Mouse (Mus musculus) MEL (cell line): Measurements from ENCODE around the gene Thbs2.

Experiments used
- CHD2 ChIP-seq: IDR thresholded peaks from 2 replicates; pipeline ENCODE4 v1.6.1; 2011; ENCODE audit warnings: low read length, improper control_type of control experiment
- CTCF ChIP-seq, 3 experiments: IDR thresholded peaks in 2 of 3; conservative IDR thresholded peaks in 1 of 3; 2 replicates each; pipeline ENCODE4 v1.5.1; 2011 to 2012; ENCODE audit warnings: low read length in 3 of 3, low read depth in 2 of 3, mild to moderate bottlenecking in 2 of 3, improper control_type of control experiment in 1 of 3, inconsistent platforms in 1 of 3, mixed read lengths in 1 of 3, moderate library complexity in 1 of 3; ENCODE audit not compliant: control insufficient read depth in 1 of 3, insufficient read depth in 1 of 3, poor library complexity in 1 of 3, severe bottlenecking in 1 of 3
- E2F4 ChIP-seq: IDR thresholded peaks from 2 replicates; pipeline ENCODE4 v1.6.1; 2011; ENCODE audit warnings: low read depth, low read length, improper control_type of control experiment, borderline replicate concordance
- ELF1 ChIP-seq: IDR thresholded peaks from 2 replicates; pipeline ENCODE4 v1.6.1; 2014; ENCODE audit warnings: low read depth, mild to moderate bottlenecking, inconsistent platforms, low read length, improper control_type of control experiment, moderate library complexity
- EP300 ChIP-seq, 2 experiments: IDR thresholded peaks; 2 replicates each; pipeline ENCODE4 v1.6.1; 2011; ENCODE audit warnings: improper control_type of control experiment in 2 of 2, low read length in 2 of 2, low read depth in 1 of 2, mild to moderate bottlenecking in 1 of 2
- ETS1 ChIP-seq: IDR thresholded peaks from 2 replicates; pipeline ENCODE4 v1.6.1; 2012; ENCODE audit warnings: low read depth, mild to moderate bottlenecking, inconsistent platforms, low read length, improper control_type of control experiment, moderate library complexity
- MAFK ChIP-seq: IDR thresholded peaks from 2 replicates; pipeline ENCODE4 v1.6.1; 2011; ENCODE audit warnings: low read depth, mild to moderate bottlenecking, low read length, improper control_type of control experiment, borderline replicate concordance
- MAX ChIP-seq: IDR thresholded peaks from 2 replicates; pipeline ENCODE4 v1.6.1; 2011; ENCODE audit warnings: low read length, improper control_type of control experiment
- MXI1 ChIP-seq: IDR thresholded peaks from 2 replicates; pipeline ENCODE4 v1.6.1; 2011; ENCODE audit warnings: mild to moderate bottlenecking, low read depth, low read length, improper control_type of control experiment
- MYB ChIP-seq: IDR thresholded peaks from 2 replicates; pipeline ENCODE4 v1.6.1; 2011; ENCODE audit warnings: mild to moderate bottlenecking, low read depth, low read length, improper control_type of control experiment
- POLR2A ChIP-seq, 2 experiments: IDR thresholded peaks; 2 replicates each; pipeline ENCODE4 v1.6.1; 2011 to 2012; ENCODE audit warnings: low read length in 2 of 2, mild to moderate bottlenecking in 2 of 2, control low read depth in 1 of 2, improper control_type of control experiment in 1 of 2, low read depth in 1 of 2, moderate library complexity in 1 of 2; ENCODE audit not compliant: control insufficient read depth in 1 of 2, insufficient read depth in 1 of 2, poor library complexity in 1 of 2
- POLR2AphosphoS2 ChIP-seq: IDR thresholded peaks from 2 replicates; pipeline ENCODE4 v1.6.1; 2011; ENCODE audit warnings: low read length, improper control_type of control experiment
- RAD21 ChIP-seq: IDR thresholded peaks from 2 replicates; pipeline ENCODE4 v1.6.1; 2011; ENCODE audit warnings: mild to moderate bottlenecking, low read depth, low read length, improper control_type of control experiment
- ZNF384 ChIP-seq: IDR thresholded peaks from 2 replicates; pipeline ENCODE4 v1.6.1; 2012; ENCODE audit warnings: low read depth, mild to moderate bottlenecking, inconsistent platforms, low read length, improper control_type of control experiment

- no peak for TF ChIP-seq POLR2AphosphoS2
- TF ChIP-seq E2F4: no peak
- TF ChIP-seq CHD2: no peak
- TF ChIP-seq RAD21: no peak
- TF ChIP-seq MXI1: no peak
- no peak for TF ChIP-seq MYB
- no peak for TF ChIP-seq ELF1
- TF ChIP-seq MAFK: no peak
- TF ChIP-seq CTCF (IDR thresholded peaks at IDR 0.05 in 2 of 3, conservative IDR thresholded peaks at IDR 0.05 in 1 of 3; ENCODE audit: control insufficient read depth in 1 of 3, insufficient read depth in 1 of 3, low read depth in 2 of 3, low read length in 3 of 3, poor library complexity in 1 of 3, severe bottlenecking in 1 of 3): no peak
- TF ChIP-seq MAX: no peak
- TF ChIP-seq ZNF384: no peak
- TF ChIP-seq EP300 (IDR thresholded peaks at IDR 0.05; ENCODE audit: low read depth in 1 of 2, low read length in 2 of 2): no peak
- no peak for TF ChIP-seq POLR2A (IDR thresholded peaks at IDR 0.05; ENCODE audit: control insufficient read depth in 1 of 2, insufficient read depth in 1 of 2, low read depth in 1 of 2, low read length in 2 of 2, poor library complexity in 1 of 2)
- TF ChIP-seq ETS1: no peak
These were observed 42.0 kb downstream of the Thbs2 start for GRCm38 (mm10) chr17:14652013-14652412.
